Mouse (Mus musculus) forebrain, embryonic 12.5 days (tissue): ENCODE data around the gene Neo1. TPM values are rescaled to one million over a fixed set of nuclear protein-coding genes. Genes with fewer than 3 reads are reported as not detected.
A peak's percentile ranks its signal among the peaks of the same experiment; 100 is the strongest.

Experiments used
- ATAC-seq: fragments of 200-750 bp; cut with Nextera tagmentation; 2 replicates; pipeline ENCODE4 v1.8.0; 2017; ENCODE audit warnings: moderate TSS enrichment; ENCODE audit not compliant: low FRiP score
- H3K27ac ChIP-seq: fragments of 300-500 bp; sonication (generic); 2 replicates; pipeline ENCODE4 v1.5.1; 2016; ENCODE audit warnings: mild to moderate bottlenecking
- H3K27me3 ChIP-seq: fragments of 300-500 bp; sonication (generic); 2 replicates; pipeline ENCODE4 v1.6.1; 2016; ENCODE audit warnings: mild to moderate bottlenecking
- H3K36me3 ChIP-seq: fragments of 300-500 bp; sonication (generic); replicated peaks from 2 replicates; pipeline ENCODE4 v1.6.1; 2016; ENCODE audit warnings: mild to moderate bottlenecking
- H3K4me1 ChIP-seq: fragments of 300-500 bp; sonication (generic); 2 replicates; pipeline ENCODE4 v1.6.1; 2016
- H3K4me2 ChIP-seq: fragments of 300-500 bp; sonication (generic); 2 replicates; pipeline ENCODE4 v1.6.1; 2016; ENCODE audit warnings: mild to moderate bottlenecking, moderate library complexity
- H3K4me3 ChIP-seq: fragments of 300-500 bp; sonication (generic); replicated peaks from 2 replicates; pipeline ENCODE4 v1.5.1; 2016; ENCODE audit warnings: mild to moderate bottlenecking
- H3K9ac ChIP-seq: fragments of 300-500 bp; sonication (generic); 2 replicates; pipeline ENCODE4 v1.6.1; 2016; ENCODE audit warnings: mild to moderate bottlenecking
- H3K9me3 ChIP-seq: fragments of 300-500 bp; sonication (generic); 2 replicates; pipeline ENCODE4 v1.6.1; 2016
- WGBS: fragments of 180-500 bp; shearing (Covaris S2); methylation state at CpG from one replicate; pipeline ENCODE4 v1.1.7; 2016; 5-methylcytosine and 5-hydroxymethylcytosine counted together
- polyA plus RNA-seq: library from polyadenylated mRNA; unstranded; fragments of >200 nt; fragmentation: Nextera tagmentation; extraction: Ambion mirVana; gene quantifications from 2 replicates; pipeline ENCODE4 v1.2.1, GENCODE M21; 2016

Neo1 gene
- polyA plus RNA-seq, 1 experiment from 2014 or later = 47.2 TPM

GRCm38 (mm10) chr9:58879836-58880235 is 156.4 kb downstream of the Neo1 start:
- Histone ChIP-seq H3K4me1 (no peaks in the 10 kb centered on the region), H3K27ac (no peak overlapping the region), H3K9ac (no peak overlapping the region), H3K9me3 (no peaks in the 10 kb centered on the region), H3K4me3 (no peak overlapping the region), H3K36me3 (peaks cover 64% of the 10 kb centered on the region), H3K27me3 (no peaks in the 10 kb centered on the region), H3K4me2 (no peak overlapping the region)
- ATAC-seq = no peak
- WGBS = 93% methylated on average over 1 of the region's 1 CpGs

DNA sequence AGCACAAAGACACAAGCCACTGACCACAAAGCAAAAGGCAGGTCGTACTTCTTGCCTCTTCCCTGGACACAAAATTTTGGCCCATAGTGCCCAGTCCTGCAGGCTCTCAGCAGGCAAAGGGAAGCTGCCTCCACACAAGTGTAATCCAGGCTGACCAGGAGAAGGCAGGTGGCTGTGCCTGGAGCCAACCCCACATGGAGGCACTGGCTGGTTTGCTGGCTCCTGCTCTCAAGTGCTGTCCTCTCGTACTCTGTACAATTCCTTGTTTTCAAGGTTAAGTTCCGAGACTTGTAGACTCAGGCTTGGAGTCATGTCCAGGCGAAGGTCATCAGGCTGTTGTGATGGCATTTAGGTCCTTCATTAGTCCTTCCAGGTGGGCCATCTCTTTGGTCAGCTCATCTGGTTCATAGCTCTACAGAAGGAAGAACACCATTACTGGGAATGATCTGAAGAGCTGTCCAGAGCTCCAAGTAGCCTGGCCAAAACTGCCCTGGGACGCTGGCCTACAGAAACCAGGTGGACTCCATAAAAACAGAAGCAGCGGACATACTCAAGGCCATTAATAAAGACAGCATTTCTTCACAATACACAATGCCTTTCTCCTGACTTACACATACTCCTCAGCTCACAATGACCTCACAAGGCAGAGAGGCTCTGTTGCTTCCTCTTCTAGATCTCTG is 159.2 kb downstream of the Neo1 start:
- no peak overlapping the region for H3K9ac ChIP-seq
- WGBS = 93% methylated on average over 6 of the region's 6 CpGs
- no peak overlapping the region for H3K4me2 ChIP-seq
- H3K4me3 ChIP-seq = no peak overlapping the region
- ATAC-seq = no peak
- H3K36me3 ChIP-seq = peaks cover 45% of the 10 kb centered on the region
- H3K9me3 ChIP-seq = no peaks in the 10 kb centered on the region
- H3K27ac ChIP-seq = no peak overlapping the region
- H3K4me1 ChIP-seq = no peaks in the 10 kb centered on the region
- no peaks in the 10 kb centered on the region for H3K27me3 ChIP-seq

GRCm38 (mm10) chr9:58875439-58875838 is 160.8 kb downstream of the Neo1 start:
- ATAC-seq = no peak
- no peaks in the 10 kb centered on the region for H3K4me1 ChIP-seq
- H3K27ac ChIP-seq = no peak overlapping the region
- 92% methylated on average over 6 of the region's 6 CpGs for WGBS
- H3K9me3 ChIP-seq = no peaks in the 10 kb centered on the region
- H3K36me3 ChIP-seq = peaks cover 38% of the 10 kb centered on the region
- no peak overlapping the region for H3K4me2 ChIP-seq
- no peak overlapping the region for H3K9ac ChIP-seq
- no peak overlapping the region for H3K4me3 ChIP-seq
- H3K27me3 ChIP-seq = no peaks in the 10 kb centered on the region

DNA sequence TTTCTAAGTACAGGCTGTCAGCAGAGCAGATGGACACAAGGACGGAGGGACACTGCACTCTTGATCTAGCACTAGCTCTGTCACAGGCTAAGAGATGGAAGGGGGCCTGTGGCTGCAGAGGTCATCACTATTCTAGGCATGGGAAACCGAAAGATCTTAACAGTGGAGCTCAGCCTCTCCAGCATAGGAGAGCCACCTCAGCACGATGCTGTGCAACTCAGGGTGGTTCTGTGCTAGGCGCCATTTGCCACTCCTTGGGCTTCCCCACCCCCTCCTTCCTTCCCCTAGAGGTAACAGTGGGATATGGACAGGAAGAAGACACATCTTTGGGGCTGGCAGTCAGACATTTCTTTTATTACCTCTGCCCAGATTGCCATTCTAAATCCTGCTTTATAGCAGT is 161.9 kb downstream of the Neo1 start:
- Histone ChIP-seq H3K36me3 (peaks cover 31% of the 10 kb centered on the region), H3K4me1 (no peaks in the 10 kb centered on the region), H3K9ac (no peak overlapping the region), H3K9me3 (no peaks in the 10 kb centered on the region), H3K4me2 (no peak overlapping the region), H3K4me3 (no peak overlapping the region), H3K27me3 (no peaks in the 10 kb centered on the region), H3K27ac (no peak overlapping the region)
- ATAC-seq = no peak
- 83% methylated on average over 4 of the region's 4 CpGs for WGBS

DNA sequence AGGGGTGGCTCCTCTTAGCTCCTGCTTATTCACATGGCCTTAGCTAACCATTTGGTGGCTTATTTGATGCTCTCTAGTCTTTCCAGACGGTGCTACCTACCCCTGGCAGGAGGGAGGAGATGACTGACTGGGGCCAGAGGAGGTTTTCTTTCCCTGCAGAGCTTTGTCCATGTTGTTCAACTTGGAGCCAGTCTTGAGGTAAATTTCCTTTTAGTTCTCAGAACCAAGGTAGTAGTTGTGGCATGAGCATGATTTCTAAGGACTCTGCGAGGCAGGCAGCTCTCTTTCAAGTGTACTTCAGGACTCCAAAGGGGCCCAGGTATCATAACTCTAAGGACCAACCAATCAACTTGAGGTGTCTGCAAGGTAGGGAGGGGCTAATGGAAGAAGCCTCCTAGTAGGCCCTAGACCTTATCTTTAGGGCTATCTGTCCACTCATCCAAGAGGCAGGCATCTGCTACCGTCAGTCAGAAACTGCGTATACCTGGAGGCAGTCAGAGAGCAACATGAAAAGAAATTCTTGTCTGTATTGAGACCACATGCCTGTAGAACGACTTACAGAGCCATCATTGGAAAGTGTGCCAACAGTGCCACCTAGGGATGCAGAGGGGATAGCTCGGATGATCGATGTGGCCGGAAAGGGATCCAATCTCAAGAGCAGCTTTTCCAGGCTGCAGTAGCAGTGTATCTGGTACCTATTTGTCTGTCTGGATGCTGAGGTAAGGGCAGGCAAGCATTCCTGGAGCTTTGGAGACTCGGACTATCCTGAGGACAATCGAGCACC is 162.5 kb downstream of the Neo1 start:
- H3K36me3 ChIP-seq = peaks cover 31% of the 10 kb centered on the region
- no peak overlapping the region for H3K9ac ChIP-seq
- WGBS = 46% methylated on average over 10 of the region's 10 CpGs
- H3K27me3 ChIP-seq = no peaks in the 10 kb centered on the region
- peak; percentile 55; the same call in 1 of the 2 replicates for ATAC-seq
- H3K4me1 ChIP-seq = no peaks in the 10 kb centered on the region
- H3K9me3 ChIP-seq = no peaks in the 10 kb centered on the region
- no peak overlapping the region for H3K4me2 ChIP-seq
- no peak overlapping the region for H3K27ac ChIP-seq
- no peak overlapping the region for H3K4me3 ChIP-seq

- no peaks in the 10 kb centered on the region for H3K27me3 ChIP-seq
- peaks cover 11% of the 10 kb centered on the region for H3K36me3 ChIP-seq
- H3K9ac ChIP-seq = no peak overlapping the region
- no peaks in the 10 kb centered on the region for H3K9me3 ChIP-seq
- H3K4me3 ChIP-seq = no peak overlapping the region
- WGBS = 91% methylated on average over 10 of the region's 10 CpGs
- no peaks in the 10 kb centered on the region for H3K4me1 ChIP-seq
- ATAC-seq = no peak
- H3K4me2 ChIP-seq = no peak overlapping the region
- H3K27ac ChIP-seq = no peak overlapping the region
Measured at GRCm38 (mm10) chr9:58871141-58871540, 165.1 kb downstream of the Neo1 start.

GRCm38 (mm10) chr9:58863826-58864225 is 172.4 kb downstream of the Neo1 start:
- Histone ChIP-seq H3K27ac (0 out of 2 replicates have a peak overlapping the region, but pooled peaks have one; percentile 4), H3K9ac (no peak overlapping the region)
- WGBS = 25% methylated on average over 7 of the region's 7 CpGs

GRCm38 (mm10) chr9:58859080-58859635 is 177.1 kb downstream of the Neo1 start:
- 36% methylated on average over 30 of the region's 30 CpGs for WGBS
- Histone ChIP-seq H3K27me3 (peaks cover 18% of the 10 kb centered on the region), H3K4me1 (peaks cover 38% of the 10 kb centered on the region)

More at GRCm38 (mm10) chr9:58863826-58864225, 172.4 kb downstream of the Neo1 start:
- peaks cover 30% of the 10 kb centered on the region for H3K4me1 ChIP-seq
- peak; percentile 24; the same call in 1 of the 2 replicates for ATAC-seq
- no peak overlapping the region for H3K4me3 ChIP-seq
- no peak overlapping the region for H3K4me2 ChIP-seq
- peaks cover 4% of the 10 kb centered on the region; the same call in 1 of the 2 replicates for H3K36me3 ChIP-seq
- H3K9me3 ChIP-seq = no peaks in the 10 kb centered on the region
- H3K27me3 ChIP-seq = peaks cover 13% of the 10 kb centered on the region

DNA sequence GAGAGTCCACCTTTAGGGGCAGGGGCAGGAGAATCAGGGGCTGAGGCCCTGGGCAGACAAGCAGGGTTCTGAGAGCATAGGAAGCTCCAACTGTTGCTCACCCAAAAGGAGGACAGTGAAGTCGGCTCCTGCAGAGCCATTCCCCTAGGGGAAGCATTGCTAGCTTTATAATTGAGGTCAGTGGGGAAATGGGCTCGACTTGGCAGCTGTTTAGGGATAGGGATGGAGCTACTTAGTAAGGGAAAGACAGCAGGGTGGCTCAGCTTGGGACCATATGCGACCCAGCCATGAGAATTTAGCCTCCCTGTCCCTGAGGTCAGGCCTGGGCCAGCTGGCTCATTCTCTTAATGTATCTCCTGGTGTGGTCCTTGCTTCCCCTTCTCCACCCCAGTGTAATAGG is 181.3 kb downstream of the Neo1 start:
- Histone ChIP-seq H3K4me2 (no peak overlapping the region), H3K27ac (no peak overlapping the region)
- 58% methylated on average over 3 of the region's 3 CpGs for WGBS

More at GRCm38 (mm10) chr9:58859080-58859635, 177.1 kb downstream of the Neo1 start:
- no peak for ATAC-seq
- Histone ChIP-seq H3K9ac (0 out of 2 replicates have a peak overlapping the region, but pooled peaks have one; percentile 25), H3K36me3 (peaks cover 8% of the 10 kb centered on the region; the same call in 1 of the 2 replicates), H3K4me3 (peak overlapping the region; percentile 13), H3K27ac (no peak overlapping the region), H3K4me2 (peak overlapping the region; percentile 43), H3K9me3 (no peaks in the 10 kb centered on the region)

GRCm38 (mm10) chr9:58849576-58850315 is 186.5 kb downstream of the Neo1 start:
- peak; percentile 49; the same call in 1 of the 2 replicates for ATAC-seq
- no peaks in the 10 kb centered on the region for H3K36me3 ChIP-seq
- peaks cover 43% of the 10 kb centered on the region for H3K4me1 ChIP-seq
- no peaks in the 10 kb centered on the region for H3K9me3 ChIP-seq
- H3K27me3 ChIP-seq = peaks cover 5% of the 10 kb centered on the region; the same call in 1 of the 2 replicates
- H3K9ac ChIP-seq = no peak overlapping the region
- H3K4me3 ChIP-seq = no peak overlapping the region
- 35% methylated on average over 13 of the region's 13 CpGs for WGBS
- no peak overlapping the region for H3K4me2 ChIP-seq
- peak overlapping the region; percentile 65 for H3K27ac ChIP-seq

More for the DNA sequence above, 181.3 kb downstream of the Neo1 start:
- peaks cover 18% of the 10 kb centered on the region for H3K27me3 ChIP-seq
- no peak overlapping the region for H3K9ac ChIP-seq
- H3K9me3 ChIP-seq = no peaks in the 10 kb centered on the region
- no peak overlapping the region for H3K4me3 ChIP-seq
- peaks cover 3% of the 10 kb centered on the region; the same call in 1 of the 2 replicates for H3K36me3 ChIP-seq
- H3K4me1 ChIP-seq = peaks cover 45% of the 10 kb centered on the region
- ATAC-seq = no peak

- ATAC-seq = no peak
- WGBS = 77% methylated on average over 7 of the region's 7 CpGs
- no peak overlapping the region for H3K4me3 ChIP-seq
Measured at GRCm38 (mm10) chr9:58847676-58848075, 188.6 kb downstream of the Neo1 start.

DNA sequence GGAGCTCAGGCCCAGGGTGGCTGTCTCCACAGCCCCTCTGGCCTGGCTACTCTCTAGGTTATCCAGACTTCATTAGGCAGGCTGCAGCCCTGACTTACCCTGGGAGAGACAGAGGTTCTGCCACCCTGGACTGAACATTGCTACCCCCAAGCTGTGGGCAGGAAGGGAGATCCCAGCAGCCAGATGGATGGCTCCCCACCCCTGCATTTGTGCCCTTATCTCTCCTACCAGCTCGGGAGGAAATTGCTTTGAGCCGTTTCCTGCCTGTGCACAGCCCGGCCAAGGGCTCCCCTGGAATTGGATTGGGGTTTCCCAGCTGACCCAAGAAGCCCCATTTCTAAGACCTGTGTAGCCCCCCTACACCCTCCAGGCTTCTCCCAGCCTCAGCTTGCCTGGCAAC is 189.2 kb downstream of the Neo1 start:
- no peak for ATAC-seq
- Histone ChIP-seq H3K27me3 (no peaks in the 10 kb centered on the region), H3K27ac (no peak overlapping the region), H3K4me2 (no peak overlapping the region), H3K4me3 (no peak overlapping the region), H3K9me3 (no peaks in the 10 kb centered on the region), H3K36me3 (no peaks in the 10 kb centered on the region), H3K4me1 (peaks cover 33% of the 10 kb centered on the region), H3K9ac (no peak overlapping the region)
- 75% methylated on average over 3 of the region's 3 CpGs for WGBS

More at GRCm38 (mm10) chr9:58847676-58848075, 188.6 kb downstream of the Neo1 start:
- Histone ChIP-seq H3K27me3 (no peaks in the 10 kb centered on the region), H3K36me3 (no peaks in the 10 kb centered on the region), H3K9me3 (no peaks in the 10 kb centered on the region), H3K4me2 (no peak overlapping the region), H3K9ac (no peak overlapping the region), H3K27ac (no peak overlapping the region), H3K4me1 (peaks cover 33% of the 10 kb centered on the region)
